In the genomic region with DNA sequence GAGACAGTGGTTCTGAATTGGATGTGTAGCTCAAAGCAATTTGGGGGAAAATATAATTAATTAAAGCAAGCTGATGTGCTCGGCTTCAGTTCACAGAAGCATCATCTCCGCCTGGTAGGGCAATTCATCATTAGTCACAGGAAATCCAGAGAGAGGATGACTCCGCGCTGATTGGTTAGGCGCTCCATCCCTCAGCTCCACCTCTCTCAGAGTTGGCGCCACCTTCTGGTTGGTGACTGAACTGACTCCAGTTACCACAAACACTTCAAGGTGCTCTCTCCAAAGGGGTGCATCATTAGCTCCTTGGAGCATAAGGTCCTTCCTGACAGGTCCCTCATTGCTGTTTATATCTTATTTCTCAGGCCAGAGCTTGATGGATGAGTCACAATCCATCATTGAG, we compare ENCODE assay signal across 8 mouse cellular contexts. TPM values are rescaled to one million over a fixed set of nuclear protein-coding genes. Genes with fewer than 3 reads are reported as not detected.
DNase-seq lines count a peak whose midpoint lies in the region; ATAC-seq and TF ChIP-seq lines count a peak whose summit lies in the region.

No protein-coding gene starts in this region.

- no peaks in the 10 kb centered on the region for H3K36me3 ChIP-seq in heart, postnatal 0 days (replicated peaks; ENCODE audit: control insufficient read depth, insufficient read depth, low read length)
- no peaks in the 10 kb centered on the region for H3K36me3 ChIP-seq in midbrain, embryonic 10.5 days

- peak; percentile 51 for TF ChIP-seq CTCF in heart, postnatal 0 days (IDR thresholded peaks at IDR 0.05; ENCODE audit: low read depth)

- H3K4me2 ChIP-seq in heart, postnatal 0 days (ENCODE audit: low read depth, low read length), result no peak overlapping the region

- no peak for ATAC-seq in heart, postnatal 0 days (ENCODE audit: insufficient read depth, low read depth)

- H3K27ac ChIP-seq in heart, postnatal 0 days (ENCODE audit: low read depth), result no peak overlapping the region
- no peak overlapping the region for H3K27ac ChIP-seq in midbrain, embryonic 10.5 days (replicated peaks)

- DNase-seq in urinary bladder, postnatal 25 days (ENCODE audit: low spot score), result peak; percentile 25
- no peak for DNase-seq in urinary bladder, postnatal 4 days (ENCODE audit: low spot score in 2 of 2)
- DNase-seq in adrenal gland, postnatal 14 days, result peak; percentile 82
- DNase-seq in heart, postnatal 0 days (ENCODE audit: low spot score), result peak; percentile 13
- DNase-seq in lung, postnatal 25 days (ENCODE audit: low spot score), result peak; percentile 74
- peak; percentile 59 to 65 for DNase-seq in thymus, adult 18-20 months
- DNase-seq in layer of hippocampus, adult 18-20 months (ENCODE audit: low spot score in 2 of 2), result no peak
- DNase-seq in midbrain, embryonic 10.5 days (ENCODE audit: low spot score), result no peak

- H3K9me3 ChIP-seq in heart, postnatal 0 days (replicated peaks; ENCODE audit: control insufficient read depth, low read length), result no peaks in the 10 kb centered on the region
- no peaks in the 10 kb centered on the region for H3K9me3 ChIP-seq in midbrain, embryonic 10.5 days (replicated peaks)

- H3K27me3 ChIP-seq in heart, postnatal 0 days (ENCODE audit: control insufficient read depth, insufficient read depth, low read length), result no peaks in the 10 kb centered on the region
- no peaks in the 10 kb centered on the region for H3K27me3 ChIP-seq in midbrain, embryonic 10.5 days (ENCODE audit: low read depth, poor library complexity, severe bottlenecking)

- WGBS in heart, postnatal 0 days, result 58% methylated on average over 6 of the region's 6 CpGs
- 61% methylated on average over 6 of the region's 6 CpGs for WGBS in midbrain, embryonic 10.5 days

- H3K4me1 ChIP-seq in heart, postnatal 0 days (ENCODE audit: control insufficient read depth, insufficient read depth), result no peaks in the 10 kb centered on the region
- H3K4me1 ChIP-seq in midbrain, embryonic 10.5 days, result peaks cover 3% of the 10 kb centered on the region; the same call in 1 of the 2 replicates

- no peak overlapping the region for H3K9ac ChIP-seq in heart, postnatal 0 days (replicated peaks; ENCODE audit: low read depth, low read length)

- TF ChIP-seq EP300 in heart, postnatal 0 days (IDR thresholded peaks at IDR 0.05; ENCODE audit: low read depth), result no peak

- H3K4me3 ChIP-seq in heart, postnatal 0 days (ENCODE audit: low read depth, low read length), result no peak overlapping the region
- no peak overlapping the region for H3K4me3 ChIP-seq in midbrain, embryonic 10.5 days

RNA-seq across cellular contexts. Expression of gene Ghsr, which starts 25.6 kb away (rescaled TPM):
- total RNA-seq in adrenal gland, postnatal 14 days (2021), result not detected in 2 replicates
- total RNA-seq in heart, postnatal 0 days (2014; rRNA removed; ENCODE audit: low replicate concordance), result not detected in 2 replicates
- not detected in 2 replicates for polyA plus RNA-seq in heart, postnatal 0 days (2015; fragmentation: Nextera tagmentation; extraction: Ambion mirVana)
- total RNA-seq in layer of hippocampus, adult 18-20 months (2021), result 1 to 10 TPM; 1.4 to 1.7 TPM
- polyA plus RNA-seq in midbrain, embryonic 10.5 days (2016; fragmentation: Nextera tagmentation; extraction: Ambion mirVana), result 0.06 and 0.30 TPM in 2 replicates

RNA-seq across cellular contexts. Expression of gene Tnfsf10, which starts 28.7 kb away (rescaled TPM):
- total RNA-seq in adrenal gland, postnatal 14 days (2021), result 12.7 and 14.5 TPM in 2 replicates
- total RNA-seq in heart, postnatal 0 days (2014; rRNA removed; ENCODE audit: low replicate concordance), result 0.23 and 6.4 TPM in 2 replicates
- 0.64 and 0.66 TPM in 2 replicates for polyA plus RNA-seq in heart, postnatal 0 days (2015; fragmentation: Nextera tagmentation; extraction: Ambion mirVana)
- under 1 TPM; 0.63 to 0.72 TPM for total RNA-seq in layer of hippocampus, adult 18-20 months (2021)
- not detected in 2 replicates for polyA plus RNA-seq in midbrain, embryonic 10.5 days (2016; fragmentation: Nextera tagmentation; extraction: Ambion mirVana)

Comparison
In these comparisons a context has a peak if more than half of its experiments do, and no peak if none do; other contexts are left out.
1. DNase-seq: peak in urinary bladder, postnatal 25 days (single experiment), adrenal gland, postnatal 14 days (single experiment), heart, postnatal 0 days (single experiment), lung, postnatal 25 days (single experiment) and thymus, adult 18-20 months (2 of 2); none in urinary bladder, postnatal 4 days (0 of 2), layer of hippocampus, adult 18-20 months (0 of 2) and midbrain, embryonic 10.5 days (single experiment).